Mouse (Mus musculus) erythroblast, embryonic 14.5 days (primary cell): ENCODE data around the gene Cdh1.

Experiments
- GATA1 ChIP-seq: IDR thresholded peaks from 2 replicates; pipeline ENCODE4 v1.6.1; 2012; ENCODE audit warnings: low read length, inconsistent platforms, mixed read lengths
- TAL1 ChIP-seq: IDR thresholded peaks from 3 replicates; pipeline ENCODE4 v1.6.1; 2012; ENCODE audit warnings: low read length, inconsistent platforms, mixed read lengths

DNA sequence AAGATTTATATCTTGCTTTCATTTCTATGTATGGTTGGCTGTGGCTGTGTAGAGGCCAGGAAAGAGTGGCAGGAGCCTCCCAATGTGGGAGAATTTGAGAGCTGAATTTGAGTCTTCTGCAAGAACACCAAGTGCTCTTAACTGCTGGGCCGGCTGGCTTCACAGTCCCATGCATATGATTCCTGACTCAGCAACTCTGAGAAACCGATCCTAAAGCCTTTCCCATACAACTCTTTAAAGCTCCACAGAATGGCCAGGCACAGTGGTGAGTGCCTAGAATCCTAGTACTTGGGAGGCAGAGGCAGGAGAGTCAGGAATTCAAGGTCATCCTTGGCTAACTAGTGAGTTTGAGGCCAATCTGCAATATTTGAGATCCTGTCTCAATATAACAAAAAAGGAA, 23.6 kb upstream of the Cdh1 start:
- TF ChIP-seq GATA1 (no peak), TAL1 (no peak)
